Mouse (Mus musculus) regulatory T cell (primary cell): ENCODE data around the gene Gm17545.
"Not testable (repeated sequence)": the region's sequence is repeated elsewhere in the genome, so short reads cannot be mapped to it uniquely, and the experiment has no call there.

Experiments used
- in situ Hi-C: fragments of 300-600 bp; cut with MboI, MseI; formaldehyde crosslinking; loops from one replicate; pipeline ENCODE4 v1.15.1; 2025; ENCODE audit warnings: high pct_unique_total_duplicates

Gene Gm17545

DNA sequence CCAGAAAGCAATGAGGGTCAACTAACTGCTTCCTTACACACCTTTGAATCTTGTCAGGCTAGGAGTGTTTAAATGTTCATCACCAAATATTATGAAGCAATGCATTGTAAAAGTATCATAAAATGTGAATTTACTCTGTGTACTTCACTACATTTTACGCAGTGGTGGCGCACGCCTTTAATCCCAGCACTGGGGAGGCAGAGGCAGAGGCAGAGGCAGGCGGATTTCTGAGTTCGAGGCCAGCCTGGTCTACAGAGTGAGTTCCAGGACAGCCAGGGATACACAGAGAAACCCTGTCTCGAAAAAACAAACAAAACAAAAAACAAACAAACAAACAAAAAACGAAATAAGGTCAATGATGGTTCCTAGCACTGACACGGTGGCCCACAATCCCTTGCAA lies at the start of gene Gm17545:
Gene Gm17545 (plus strand): TSS at position 301 of the 400 bp plus-strand sequence.
- in situ Hi-C loops: not testable (repeated sequence)

DNA sequence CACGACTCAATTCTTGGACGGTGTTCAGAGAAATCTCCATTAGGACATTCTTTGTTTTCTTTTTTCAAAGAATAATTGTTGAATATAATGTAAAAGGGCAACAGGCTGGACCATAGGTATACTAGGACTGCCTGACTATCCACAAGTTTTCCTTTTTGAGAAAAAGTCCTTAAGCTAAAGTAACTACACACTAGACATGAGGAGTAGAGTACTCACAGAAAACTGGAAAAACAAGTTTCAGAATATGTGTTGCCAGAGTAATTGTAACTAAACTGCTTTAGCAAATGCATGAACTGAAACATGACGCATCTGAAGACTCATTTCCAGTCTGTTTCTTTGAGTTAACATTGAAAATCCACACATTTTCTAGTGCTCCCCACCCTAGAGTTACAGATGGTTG lies 48.7 kb upstream of the Gm17545 start:
- in situ Hi-C loops: no loop called here

DNA sequence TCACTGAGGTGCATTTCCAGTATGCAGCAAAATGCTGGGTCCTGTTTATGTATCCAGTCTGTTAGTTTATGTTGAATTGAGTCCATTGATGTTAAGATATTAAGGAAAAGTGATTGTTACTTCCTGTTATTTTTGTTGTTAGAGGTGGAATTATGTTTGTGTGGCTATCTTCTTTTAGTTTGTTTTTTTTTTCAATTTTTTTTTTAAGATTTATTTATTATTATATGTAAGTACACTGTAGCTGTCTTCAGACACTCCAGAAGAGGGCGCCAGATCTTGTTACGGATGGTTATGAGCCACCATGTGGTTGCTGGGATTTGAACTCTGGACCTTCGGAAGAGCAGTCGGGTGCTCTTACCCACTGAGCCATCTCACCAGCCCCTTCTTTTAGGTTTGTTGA lies 46.5 kb upstream of the Gm17545 start:
- in situ Hi-C loops: not testable (repeated sequence)

DNA sequence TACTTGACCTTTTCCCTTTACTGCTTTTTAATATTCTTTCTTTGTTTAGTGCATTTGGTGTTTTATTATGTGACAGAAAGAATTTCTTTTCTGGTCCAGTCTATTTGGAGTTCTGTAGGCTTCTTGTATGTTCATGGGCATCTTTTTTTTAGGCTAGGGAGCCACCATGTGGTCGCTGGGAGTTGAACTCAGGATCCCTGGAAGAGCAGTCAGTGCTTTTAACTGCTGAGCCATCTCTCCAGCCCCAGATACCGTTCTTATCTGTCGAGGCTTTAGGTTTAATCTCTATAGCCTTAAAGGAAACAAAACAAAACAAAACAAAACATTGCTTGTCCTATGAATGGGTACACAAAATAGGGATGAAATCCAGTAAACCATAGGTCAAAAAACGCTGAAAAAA lies 45.7 kb upstream of the Gm17545 start:
- in situ Hi-C loops: not testable (repeated sequence)

DNA sequence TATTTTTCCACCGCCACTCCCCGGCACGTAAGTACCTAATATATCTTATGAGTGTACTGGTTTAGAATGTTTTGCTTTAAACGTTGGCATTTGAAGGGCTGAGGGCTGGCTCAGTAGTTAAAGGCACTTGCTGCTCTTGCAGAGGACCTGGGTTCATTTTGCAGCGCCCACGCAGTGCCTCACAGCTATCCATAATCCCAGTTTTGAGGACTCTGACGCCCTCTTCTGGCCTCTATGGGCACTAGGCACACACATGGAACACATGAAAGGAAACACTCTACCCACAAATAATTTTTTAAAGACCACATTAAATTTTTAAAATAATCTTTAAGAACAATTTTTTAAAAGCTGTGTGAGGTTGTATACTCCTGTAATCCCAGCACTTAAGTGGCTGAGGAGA lies 44.6 kb upstream of the Gm17545 start:
- in situ Hi-C loops: no loop called here

DNA sequence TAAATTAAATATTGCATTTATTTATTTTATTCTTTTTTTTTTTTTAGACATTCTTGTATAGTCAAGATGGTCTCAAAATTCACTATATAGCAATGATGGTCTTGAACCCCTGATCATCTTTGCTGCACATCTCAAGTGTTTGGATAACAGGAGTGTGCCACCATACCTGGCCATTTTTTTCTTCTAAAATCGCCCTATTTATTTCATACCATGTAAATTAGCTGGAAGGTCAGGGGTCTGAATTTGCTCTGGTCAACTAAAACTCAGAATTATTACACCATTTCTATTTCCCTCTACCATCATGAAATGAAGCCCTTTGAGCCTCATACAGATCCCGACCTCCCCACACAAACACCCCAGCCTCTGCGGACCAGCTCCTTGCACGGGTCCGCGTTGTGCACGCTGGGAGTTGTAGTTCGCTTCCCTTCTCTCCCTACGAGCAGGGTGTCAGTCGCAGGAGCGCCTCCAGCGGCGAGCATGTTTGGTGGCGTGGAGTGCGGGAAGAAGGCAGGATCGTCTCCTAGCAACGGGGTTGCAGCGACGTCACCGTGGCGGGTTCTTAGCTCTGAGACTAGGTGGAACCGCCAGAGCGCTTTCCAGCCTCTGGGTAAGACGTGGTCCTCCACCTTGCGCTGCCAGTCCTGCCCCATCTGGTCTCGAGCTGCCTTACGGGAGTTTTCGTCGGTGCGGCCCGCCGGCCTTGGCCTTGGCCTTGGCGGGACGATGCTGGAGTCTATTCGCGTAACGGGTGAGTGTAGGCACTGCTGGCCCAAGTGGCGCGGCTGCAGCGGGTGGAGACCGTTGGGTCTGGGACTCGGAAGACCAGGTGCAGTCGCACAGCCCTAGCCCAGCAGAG lies 42.9 kb upstream of the Gm17545 start, which contains the start of gene 9530077C05Rik:
Gene 9530077C05Rik (plus strand): TSS at position 512 of the 856 bp plus-strand sequence.
- in situ Hi-C loops: loop anchor here (5.0 kb wide), 1 partner anchor 61 kb away; no protein-coding TSS in a partner anchor

DNA sequence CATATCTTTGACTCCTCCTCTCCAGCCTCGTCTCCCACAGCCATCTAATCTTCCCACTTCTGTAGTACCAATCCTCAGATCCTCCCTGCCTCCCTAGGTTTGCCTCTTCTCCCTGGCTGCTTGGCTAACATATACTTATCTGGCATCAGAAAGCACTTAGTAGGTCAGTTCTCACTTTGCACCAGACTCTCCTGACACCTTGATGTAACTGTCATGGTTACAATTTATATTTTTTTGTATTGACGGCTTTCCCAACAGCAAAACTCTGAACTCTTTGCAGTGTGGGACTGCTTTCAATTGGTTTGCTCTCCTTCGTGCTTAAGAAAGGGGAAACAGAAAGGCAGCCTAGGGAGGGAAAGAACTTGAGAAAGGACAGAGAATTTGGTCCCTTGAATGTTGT lies 37.9 kb upstream of the Gm17545 start:
- in situ Hi-C loops: no loop called here

DNA sequence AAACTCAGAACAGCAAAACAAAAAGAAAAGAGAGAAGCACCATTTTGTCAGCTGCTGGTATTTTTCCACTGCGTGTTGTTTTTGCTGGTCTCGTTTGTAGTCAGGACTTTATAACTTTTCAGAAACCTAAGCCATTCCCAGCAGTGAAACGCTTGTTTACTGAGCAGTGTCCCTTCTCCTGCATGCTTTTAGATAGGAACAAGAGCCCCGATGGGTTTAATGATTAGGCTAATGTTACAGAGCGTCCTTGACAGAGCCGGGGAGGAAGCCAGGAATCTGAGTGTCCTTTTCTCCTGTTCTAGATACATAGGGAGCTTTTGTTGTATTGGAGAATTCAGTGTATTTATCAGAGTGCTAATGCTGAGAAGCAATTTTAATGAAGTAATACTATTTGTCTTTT lies 36.5 kb upstream of the Gm17545 start:
- in situ Hi-C loops: no loop called here

DNA sequence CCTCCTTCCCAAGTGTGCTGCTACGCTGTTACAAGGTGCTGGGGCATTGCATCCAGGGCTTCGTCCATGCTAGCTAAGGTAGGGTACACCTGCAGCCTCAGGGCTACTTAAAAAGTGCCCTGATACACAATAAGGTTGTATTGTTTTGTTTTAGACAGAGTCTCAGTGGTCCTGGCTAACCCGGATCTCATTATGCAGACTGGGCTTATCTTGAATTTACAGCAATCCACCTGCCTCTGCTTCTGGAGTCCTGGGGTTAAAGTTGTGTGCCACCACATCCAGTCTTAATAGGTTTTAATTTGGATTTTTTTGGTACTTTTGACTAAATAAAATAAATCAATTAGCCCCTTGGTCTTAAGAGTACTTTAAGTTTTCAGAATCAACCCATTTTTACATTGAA lies 34.2 kb upstream of the Gm17545 start:
- in situ Hi-C loops: no loop called here

DNA sequence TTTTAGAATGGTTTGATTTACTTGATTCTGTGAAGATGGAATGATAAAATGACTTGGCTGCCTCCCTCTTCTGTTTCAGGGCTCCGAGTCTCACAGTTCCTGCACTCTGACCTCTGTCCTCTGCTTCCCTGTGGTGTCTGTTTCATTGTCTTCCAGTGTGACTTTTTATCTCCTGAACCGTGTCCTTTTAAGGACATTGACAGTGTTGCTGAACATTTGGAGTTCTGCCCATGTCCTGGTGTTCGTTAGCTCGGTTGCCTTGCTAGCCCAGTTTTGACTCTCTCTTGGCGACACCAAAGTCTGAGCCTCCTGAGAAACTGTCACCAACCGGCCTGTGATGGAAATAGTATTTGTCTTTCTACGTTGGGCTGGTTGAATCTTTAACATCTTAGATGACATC lies 33.6 kb upstream of the Gm17545 start:
- in situ Hi-C loops: no loop called here

DNA sequence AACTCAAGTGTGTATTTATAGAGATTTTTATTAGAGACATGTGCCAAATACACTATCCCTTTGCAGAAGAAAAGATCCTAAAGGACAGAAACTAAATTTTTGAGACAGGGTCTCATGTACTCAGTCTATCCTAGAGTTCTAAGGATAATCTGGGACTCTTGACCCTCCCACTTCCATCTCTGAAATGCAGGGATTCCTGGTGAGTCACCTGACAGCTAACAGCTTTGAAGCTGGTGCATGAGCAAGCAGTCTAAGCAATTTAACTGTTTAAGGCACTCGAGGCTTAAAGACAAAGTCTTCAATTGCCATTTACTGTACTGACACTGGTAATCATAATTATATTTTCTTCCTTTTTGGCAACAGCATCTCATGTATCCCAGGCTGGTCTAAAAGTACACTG lies 31.5 kb upstream of the Gm17545 start:
- in situ Hi-C loops: no loop called here

DNA sequence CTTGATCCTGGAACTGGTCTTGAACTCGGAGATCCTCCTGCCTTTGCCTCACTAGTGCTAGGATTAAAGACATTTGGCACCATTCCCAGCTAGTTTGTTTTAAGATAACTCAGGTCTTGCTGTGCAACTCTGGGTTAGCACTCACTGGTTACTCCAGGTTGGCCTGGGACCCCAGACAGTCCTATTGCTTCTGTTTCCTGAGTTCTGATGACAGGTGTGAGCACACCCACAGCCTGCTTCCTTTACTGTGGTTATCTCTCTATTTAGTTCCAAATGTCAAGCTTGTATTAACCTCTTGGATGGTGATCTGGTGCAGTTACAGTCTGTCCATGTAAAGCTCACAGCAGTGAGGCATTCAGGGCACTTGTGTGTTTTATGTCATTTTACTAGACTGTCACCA lies 30.6 kb upstream of the Gm17545 start:
- in situ Hi-C loops: no loop called here

DNA sequence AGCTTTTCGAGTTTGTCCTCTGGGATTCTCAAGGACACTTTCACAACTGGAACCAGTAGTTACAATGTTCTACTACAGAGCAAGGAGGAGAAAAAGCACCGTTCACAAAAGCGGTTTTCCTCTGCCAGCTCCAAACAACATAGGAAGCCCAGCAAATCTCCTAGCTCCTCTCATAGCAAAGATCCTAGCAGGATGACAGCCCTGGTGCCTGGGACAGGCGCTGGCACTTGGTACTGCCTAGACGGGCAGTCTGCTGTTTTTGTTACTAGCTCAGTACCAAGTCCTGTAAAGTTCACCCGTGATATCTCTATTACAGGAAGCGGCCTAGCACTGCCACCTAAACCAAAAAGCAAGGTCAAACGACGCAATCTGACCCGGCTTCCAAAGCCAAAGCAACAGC lies 29.9 kb upstream of the Gm17545 start:
- in situ Hi-C loops: no loop called here

DNA sequence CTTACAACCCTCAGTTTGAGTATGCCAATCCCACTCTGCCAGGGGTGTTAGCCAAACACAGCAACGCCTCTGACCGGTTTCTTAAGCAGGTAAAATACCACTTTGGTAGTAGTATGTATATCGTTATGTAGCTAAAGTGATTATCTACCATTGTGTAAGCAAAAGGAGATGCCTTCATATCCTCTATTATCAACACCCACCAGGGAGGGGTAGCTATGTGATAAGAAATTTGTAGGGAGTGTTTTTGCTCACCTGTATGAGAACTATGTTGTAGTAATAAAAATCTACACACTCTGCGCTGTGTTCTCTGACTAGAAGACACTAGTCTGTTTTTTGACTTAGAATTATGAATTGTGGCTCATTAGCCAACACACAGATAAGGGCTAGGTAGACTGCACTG lies 29.4 kb upstream of the Gm17545 start:
- in situ Hi-C loops: no loop called here

DNA sequence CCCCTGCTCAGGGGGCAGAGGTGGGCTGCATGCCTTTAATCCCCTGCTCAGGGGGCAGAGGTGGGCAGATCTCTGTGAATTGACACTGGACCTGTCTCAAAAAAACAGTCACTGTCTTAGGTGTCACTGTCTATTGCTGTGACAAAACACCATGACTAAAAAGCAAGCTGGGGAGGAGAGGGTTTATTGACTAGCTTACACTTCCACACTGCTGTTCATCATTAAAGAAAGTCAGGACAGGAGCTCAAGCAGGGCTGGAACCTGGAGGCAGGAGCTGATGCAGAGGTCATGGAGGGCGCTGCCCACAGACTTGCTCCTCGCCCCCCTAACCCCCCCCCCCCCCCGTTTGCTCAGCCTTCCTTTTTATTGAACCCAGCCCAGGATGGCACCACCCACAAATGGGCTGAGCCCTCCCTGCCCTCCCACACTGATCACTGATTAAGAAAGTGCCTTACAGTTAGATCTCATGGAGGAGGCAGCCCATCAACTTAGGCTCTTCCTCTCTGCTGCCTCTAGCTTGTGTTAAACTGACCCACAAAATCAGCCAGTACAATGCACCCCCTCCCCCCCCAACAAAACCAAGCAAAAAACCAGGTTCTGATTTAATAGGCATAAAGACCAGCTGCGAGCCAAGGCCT lies 25.9 kb upstream of the Gm17545 start:
- in situ Hi-C loops: no loop called here

DNA sequence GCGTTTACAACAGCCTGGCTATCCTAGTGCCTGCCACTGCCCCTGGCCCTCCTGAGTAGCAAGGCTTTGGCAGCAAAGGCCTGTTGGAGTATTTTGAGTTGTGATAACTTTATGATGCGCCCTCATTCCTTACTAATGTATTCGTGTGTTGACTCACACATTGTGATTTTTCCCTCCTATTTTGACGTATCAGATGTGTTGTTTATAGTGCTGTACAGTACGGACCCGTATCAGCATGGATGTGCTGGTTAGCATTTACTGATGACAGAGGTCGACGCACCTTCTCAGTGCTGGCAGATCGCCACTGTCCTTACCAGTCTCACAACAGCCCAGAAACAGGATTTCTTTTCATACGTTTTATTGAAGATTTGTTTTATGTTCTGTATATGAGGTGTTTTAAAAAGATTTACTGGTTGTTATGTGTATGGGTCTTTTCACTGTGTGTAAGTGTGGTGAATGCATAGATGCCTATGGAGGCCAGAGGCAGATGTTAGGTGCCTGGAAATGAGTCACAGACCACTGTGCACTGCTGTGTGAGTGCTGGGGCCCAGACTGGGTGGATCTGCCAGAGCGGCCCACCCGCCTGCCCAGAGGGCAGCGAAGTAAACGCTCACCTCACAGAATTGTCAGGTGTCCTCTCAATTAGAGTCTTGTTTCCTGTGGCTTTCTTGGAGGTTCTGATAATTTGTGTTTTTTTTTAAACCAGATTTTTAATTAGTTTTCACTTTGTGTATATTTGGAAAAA lies 25.3 kb upstream of the Gm17545 start:
- in situ Hi-C loops: no loop called here

DNA sequence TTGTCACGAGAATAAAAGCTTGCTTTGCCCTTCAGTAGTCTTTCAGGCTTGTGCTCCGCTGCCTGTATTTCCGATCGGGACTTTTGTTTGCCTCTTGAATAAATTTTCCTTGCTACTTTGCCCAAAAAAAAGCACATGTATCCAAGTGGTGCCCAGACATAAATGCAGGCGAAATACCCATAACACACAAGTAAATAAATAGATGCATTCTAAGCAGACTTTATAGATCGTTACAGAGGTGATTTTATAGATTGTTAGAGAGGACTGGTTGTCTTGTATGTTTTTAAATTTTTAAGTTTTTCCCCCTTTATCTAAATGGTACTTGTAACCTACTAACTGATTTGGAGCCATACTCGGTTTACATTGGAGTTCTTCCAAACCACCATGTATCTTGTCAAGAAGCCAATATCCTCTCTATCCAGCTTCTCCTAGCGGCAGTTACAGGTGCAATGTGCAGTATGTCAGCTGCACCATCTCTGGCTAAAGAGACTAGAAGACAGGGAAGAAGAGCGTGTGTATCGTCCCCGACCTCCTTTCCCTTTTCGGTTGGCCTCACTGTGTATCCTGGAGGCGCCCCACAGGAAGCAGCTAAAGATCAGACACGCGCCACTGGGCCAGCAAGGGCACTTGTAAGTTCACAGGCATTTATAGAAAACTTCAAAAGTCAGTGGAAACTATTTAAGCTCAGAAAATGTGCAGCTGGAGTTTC lies 24.4 kb upstream of the Gm17545 start:
- in situ Hi-C loops: no loop called here

DNA sequence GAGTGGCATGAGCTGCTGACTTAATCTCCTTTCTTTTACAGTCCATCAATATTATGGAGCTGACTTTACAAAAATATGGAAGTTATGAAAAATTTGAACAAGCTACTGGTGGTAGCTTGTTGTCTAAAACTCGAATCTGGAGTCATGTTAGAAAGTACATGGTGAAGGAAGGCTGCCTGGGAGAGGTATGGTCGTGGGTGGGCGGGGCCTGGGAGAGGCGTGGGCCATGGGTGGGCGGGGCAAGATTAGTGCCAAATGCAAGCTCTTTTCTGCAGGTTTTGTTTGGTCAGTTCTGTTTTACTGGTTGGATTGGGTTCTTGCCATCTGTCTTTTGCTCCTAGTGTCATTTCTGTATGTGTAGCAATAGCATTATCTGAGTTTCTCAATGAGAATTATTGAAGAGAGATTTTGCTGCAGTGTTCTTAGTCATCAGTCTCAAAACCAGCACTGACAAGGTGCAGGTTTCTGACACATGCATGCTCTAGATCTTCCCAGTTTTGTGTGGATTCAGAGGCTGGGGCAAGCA lies 23.7 kb upstream of the Gm17545 start:
- in situ Hi-C loops: no loop called here

DNA sequence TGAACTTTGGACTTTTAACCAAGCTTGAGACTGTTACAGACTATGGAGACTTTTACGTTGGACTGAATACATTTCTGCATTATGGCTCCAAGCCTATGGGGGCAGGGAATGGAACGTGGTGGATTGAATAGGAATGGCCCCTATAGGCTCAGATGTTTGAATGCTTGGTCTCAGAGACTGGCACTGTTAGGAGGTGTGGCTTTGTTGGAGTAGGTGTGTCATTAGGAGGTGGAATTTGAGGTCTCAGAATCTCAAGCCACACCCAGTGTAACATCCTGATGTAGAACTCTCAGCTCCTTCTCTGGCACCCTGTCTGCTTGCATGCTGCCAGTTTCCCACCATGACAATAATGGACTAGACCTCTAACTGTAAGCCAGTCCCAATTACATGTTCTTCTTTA lies 20.9 kb upstream of the Gm17545 start:
- in situ Hi-C loops: no loop called here

DNA sequence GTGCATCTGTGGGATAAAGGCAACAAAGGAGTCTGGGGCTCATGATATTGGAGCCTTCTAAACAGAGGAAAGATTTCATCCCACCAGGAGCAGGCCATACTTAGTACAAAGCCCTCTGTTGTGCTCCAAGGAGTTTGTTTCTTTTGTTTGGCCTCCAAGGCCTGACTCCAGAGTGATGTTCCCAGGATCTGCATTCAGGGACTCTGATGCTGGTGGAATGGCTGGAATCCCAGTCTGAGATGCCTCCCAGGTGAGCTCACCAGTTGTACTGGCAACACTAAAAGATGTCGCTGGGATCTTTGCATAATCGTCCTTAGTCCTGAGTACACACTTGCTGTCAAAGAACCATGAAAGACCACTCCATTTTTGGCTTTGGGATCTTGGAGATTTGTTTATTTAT lies 20.0 kb upstream of the Gm17545 start:
- in situ Hi-C loops: no loop called here

DNA sequence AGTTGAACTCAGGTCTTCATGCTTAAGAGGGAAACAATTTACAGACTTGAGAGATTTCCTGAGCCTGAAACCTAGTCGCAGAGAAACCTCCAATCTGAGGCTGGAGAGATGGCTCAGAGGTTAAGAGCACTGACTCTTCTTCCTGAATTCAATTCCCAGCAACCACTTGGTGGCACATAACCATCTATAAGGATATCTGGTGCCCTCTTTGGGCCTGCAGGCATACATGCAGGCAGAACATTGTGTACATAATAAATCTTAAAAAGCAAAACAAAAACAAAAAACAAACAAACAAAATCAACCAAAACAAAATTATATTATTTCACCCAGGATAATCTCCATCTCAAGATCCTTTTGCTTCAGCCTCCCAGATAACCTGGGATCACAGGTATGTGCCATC lies 15.3 kb upstream of the Gm17545 start:
- in situ Hi-C loops: no loop called here
